In the genomic region with DNA sequence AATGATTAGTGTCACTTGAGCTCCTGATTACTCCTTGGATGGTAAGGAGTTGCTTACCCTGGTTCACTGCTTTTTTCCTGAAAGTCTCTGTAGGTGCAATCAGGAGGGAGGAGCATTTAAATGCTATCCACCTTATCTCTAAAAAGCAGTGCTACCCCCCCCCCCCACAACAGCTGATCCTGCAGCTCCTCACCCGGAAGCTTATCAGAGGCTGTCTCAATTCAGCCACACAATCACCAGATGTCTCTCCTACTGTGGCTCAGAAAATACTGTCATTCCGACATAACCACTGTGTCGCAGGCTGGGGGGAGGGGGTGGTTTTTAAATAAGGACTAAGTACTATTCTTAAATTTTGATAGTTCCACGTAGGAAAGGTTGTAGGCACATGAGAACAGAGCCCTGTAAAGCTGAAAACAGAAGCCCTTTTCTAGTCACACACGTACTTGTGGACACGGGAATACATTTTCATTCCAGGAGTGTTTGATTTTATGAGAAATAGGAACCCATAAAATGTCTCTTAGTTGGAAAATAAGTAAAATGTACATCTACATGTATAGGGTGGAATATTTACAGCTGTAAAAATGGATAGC, we compare ENCODE assay signal across 14 mouse cellular contexts. TPM values are rescaled to one million over a fixed set of nuclear protein-coding genes. Genes with fewer than 3 reads are reported as not detected.
DNase-seq lines count a peak whose midpoint lies in the region; ATAC-seq and TF ChIP-seq lines count a peak whose summit lies in the region.
"Had no signal": no experiment of that assay in that cellular context is flagged by ENCODE, and none has a peak within 500 bp of the region (broad histone marks: within the 10 kb centered on the region; RNA-seq: fewer than 3 reads in every experiment).

No protein-coding gene starts in this region.

- H3K9ac ChIP-seq in heart, embryonic 16.5 days (ENCODE audit: low read length), result peak overlapping the region; percentile 80
- H3K9ac ChIP-seq in liver, embryonic 14.5 days (replicated peaks), result no peak overlapping the region
- H3K9ac ChIP-seq: embryonic facial prominence, embryonic 12.5 days; hindbrain, embryonic 14.5 days; limb, embryonic 12.5 days had no signal

- ATAC-seq in heart, embryonic 16.5 days (replicated peaks; ENCODE audit: extremely low read depth, insufficient read depth, low FRiP score), result 0 out of 2 replicates have a peak, but pooled peaks have one; percentile 11
- peak; percentile 71 for ATAC-seq in liver, embryonic 14.5 days (ENCODE audit: insufficient read depth)

- DNase-seq in heart, postnatal 14 days, result no peak
- DNase-seq in brain, adult 2 months (ENCODE audit: low read depth, low spot score), result peak; percentile 4
- peak in 1 of 3 experiments; percentile 47 for DNase-seq in liver, embryonic 14.5 days (ENCODE audit: low read depth in 3 of 3, low spot score in 3 of 3)
- DNase-seq in lung, adult 2 months, result no peak
- no peak for DNase-seq in lung, postnatal 14 days
- DNase-seq: cerebellum, postnatal 10 days; spleen, adult 18-20 months had no signal

- peak overlapping the region; percentile 69 for H3K4me3 ChIP-seq in heart, embryonic 16.5 days (ENCODE audit: low read length)
- H3K4me3 ChIP-seq in E14TG2a.4 (replicated peaks; ENCODE audit: low read length), result 0 out of 2 replicates have a peak overlapping the region, but pooled peaks have one; percentile 8
- no peak overlapping the region for H3K4me3 ChIP-seq in liver, embryonic 14.5 days (ENCODE audit: insufficient read depth in 1 of 2, low read depth in 2 of 2, low read length in 2 of 2)
- no peak overlapping the region for H3K4me3 ChIP-seq in lung, adult 2 months (replicated peaks; ENCODE audit: extremely low read depth, low read depth, low read length)
- H3K4me3 ChIP-seq: embryonic facial prominence, embryonic 12.5 days; limb, embryonic 12.5 days had no signal

- H3K4me2 ChIP-seq in heart, embryonic 16.5 days (ENCODE audit: low read depth, low read length), result peak overlapping the region; percentile 64
- H3K4me2 ChIP-seq in liver, embryonic 14.5 days (ENCODE audit: low read depth), result peak overlapping the region; percentile 31
- H3K4me2 ChIP-seq: embryonic facial prominence, embryonic 12.5 days; hindbrain, embryonic 14.5 days; limb, embryonic 12.5 days had no signal

- peaks cover 7% of the 10 kb centered on the region; the same call in 1 of the 2 replicates for H3K36me3 ChIP-seq in heart, embryonic 16.5 days (ENCODE audit: control insufficient read depth, insufficient read depth)
- 0 out of 2 replicates have a peak, but pooled peaks cover 3% of the 10 kb centered on the region for H3K36me3 ChIP-seq in E14TG2a.4 (ENCODE audit: insufficient read depth, low read length)
- no peaks in the 10 kb centered on the region for H3K36me3 ChIP-seq in liver, embryonic 14.5 days (replicated peaks; ENCODE audit: control insufficient read depth, insufficient read depth, low read depth)
- H3K36me3 ChIP-seq: embryonic facial prominence, embryonic 12.5 days; limb, embryonic 12.5 days had no signal

- no peak for TF ChIP-seq CTCF in E14TG2a.4 (conservative IDR thresholded peaks at IDR 0.05; ENCODE audit: low read length)
- TF ChIP-seq CTCF in liver, embryonic 14.5 days (IDR thresholded peaks at IDR 0.05; ENCODE audit: low read depth), result no peak
- no peak for TF ChIP-seq CTCF in lung, adult 2 months (IDR thresholded peaks at IDR 0.05; ENCODE audit: insufficient read depth, low read length)

- intact Hi-C loops in heart, postnatal 14 days (cut with DNase I), result no loop called here

- peaks cover 30% of the 10 kb centered on the region for H3K4me1 ChIP-seq in heart, embryonic 16.5 days (ENCODE audit: control insufficient read depth, insufficient read depth, low read length)
- H3K4me1 ChIP-seq in E14TG2a.4 (replicated peaks; ENCODE audit: low read depth, low read length), result peaks cover 52% of the 10 kb centered on the region
- peaks cover 10 to 13% of the 10 kb centered on the region in 2 experiments for H3K4me1 ChIP-seq in liver, embryonic 14.5 days (replicated peaks; ENCODE audit: control insufficient read depth in 2 of 2, insufficient read depth in 2 of 2, low read length in 1 of 2)
- no peaks in the 10 kb centered on the region for H3K4me1 ChIP-seq in lung, adult 2 months (ENCODE audit: control insufficient read depth, insufficient read depth, low read length)
- H3K4me1 ChIP-seq: embryonic facial prominence, embryonic 12.5 days; limb, embryonic 12.5 days had no signal

- H3K27me3 ChIP-seq in heart, embryonic 16.5 days (ENCODE audit: control insufficient read depth, insufficient read depth, low read length), result no peaks in the 10 kb centered on the region
- no peaks in the 10 kb centered on the region for H3K27me3 ChIP-seq in E14TG2a.4 (ENCODE audit: insufficient read depth, low read length)
- no peaks in the 10 kb centered on the region for H3K27me3 ChIP-seq in liver, embryonic 14.5 days (ENCODE audit: control insufficient read depth, insufficient read depth, low read length)
- H3K27me3 ChIP-seq: CH12.LX; embryonic facial prominence, embryonic 12.5 days; limb, embryonic 12.5 days had no signal

- peak; percentile 66 for TF ChIP-seq EP300 in liver, embryonic 14.5 days (IDR thresholded peaks at IDR 0.05; ENCODE audit: low read depth)

- WGBS in heart, embryonic 16.5 days, result 10% methylated on average over 6 of the region's 6 CpGs
- 13% methylated on average over 6 of the region's 6 CpGs for WGBS in liver, embryonic 14.5 days (ENCODE audit: insufficient replicate concordance)
- whole genome bisulfite sequencing in lung, adult 2 months, result 30% methylated on average over 6 of the region's 6 CpGs

- no peak for TF ChIP-seq POLR2A in lung, adult 2 months (IDR thresholded peaks at IDR 0.05; ENCODE audit: borderline replicate concordance, extremely low read depth, low read depth, low read length)

- peak overlapping the region; percentile 53 for H3K27ac ChIP-seq in heart, embryonic 16.5 days (ENCODE audit: low read length)
- no peak overlapping the region for H3K27ac ChIP-seq in liver, embryonic 14.5 days
- H3K27ac ChIP-seq: embryonic facial prominence, embryonic 12.5 days; hindbrain, embryonic 14.5 days; kidney, postnatal 0 days; limb, embryonic 12.5 days had no signal

- no peaks in the 10 kb centered on the region for H3K9me3 ChIP-seq in heart, embryonic 16.5 days (replicated peaks; ENCODE audit: control insufficient read depth, low read length)
- peaks cover 20% of the 10 kb centered on the region for H3K9me3 ChIP-seq in E14TG2a.4 (ENCODE audit: low read length)
- no peaks in the 10 kb centered on the region for H3K9me3 ChIP-seq in liver, embryonic 14.5 days (ENCODE audit: control insufficient read depth, low read length)
- H3K9me3 ChIP-seq: embryonic facial prominence, embryonic 12.5 days; limb, embryonic 12.5 days had no signal

RNA-seq across cellular contexts. Expression of gene Krcc1, which starts 11.3 kb away (rescaled TPM):
- polyA plus RNA-seq in heart, embryonic 16.5 days (2015; fragmentation: Nextera tagmentation; extraction: Ambion mirVana), result 61.5 and 69.2 TPM in 2 replicates
- total RNA-seq in heart, postnatal 14 days (2021), result 10 to 100 TPM; 46.1 to 49.5 TPM
- 7.6 and 11.1 TPM in 2 replicates for polyA plus RNA-seq in liver, embryonic 14.5 days (2012; rRNA removed)
- polyA plus RNA-seq in liver, embryonic 14.5 days (2014; fragmentation: Nextera tagmentation; extraction: Ambion mirVana), result 23.0 and 26.4 TPM in 2 replicates
- 6.9 and 11.0 TPM in 2 replicates for polyA plus RNA-seq in lung, adult 2 months (2012; rRNA removed)

Comparison
In these comparisons a context has a peak if more than half of its experiments do, and no peak if none do; other contexts are left out.
1. H3K4me3 ChIP-seq: peak in heart, embryonic 16.5 days (single experiment) and E14TG2a.4 (single experiment); none in liver, embryonic 14.5 days (0 of 2) and lung, adult 2 months (single experiment).